Mouse (Mus musculus) stomach, embryonic 16.5 days (tissue): Measurements from ENCODE around the gene Spata16. TPM values are rescaled to one million over a fixed set of nuclear protein-coding genes. Genes with fewer than 3 reads are reported as not detected.

ENCODE experiments used
- ATAC-seq: fragments of 200-750 bp; cut with Nextera tagmentation; 2 replicates; pipeline ENCODE4 v1.8.0; 2017; ENCODE audit warnings: moderate number of reproducible peaks, moderate TSS enrichment; ENCODE audit not compliant: insufficient read depth, low FRiP score
- H3K27ac ChIP-seq: fragments of 300-500 bp; sonication (generic); 2 replicates; pipeline ENCODE4 v1.5.1; 2014; ENCODE audit warnings: low read length
- H3K27me3 ChIP-seq: fragments of 300-500 bp; sonication (generic); 2 replicates; pipeline ENCODE4 v1.6.1; 2014; ENCODE audit warnings: low read length, control low read depth, mixed read lengths; ENCODE audit not compliant: control insufficient read depth, insufficient read depth
- H3K36me3 ChIP-seq: fragments of 300-500 bp; sonication (generic); 2 replicates; pipeline ENCODE4 v1.6.1; 2014; ENCODE audit warnings: low read length; ENCODE audit not compliant: control insufficient read depth, insufficient read depth
- H3K4me1 ChIP-seq: fragments of 300-500 bp; sonication (generic); 2 replicates; pipeline ENCODE4 v1.6.1; 2014; ENCODE audit warnings: low read length, control low read depth, mixed read lengths; ENCODE audit not compliant: control insufficient read depth, insufficient read depth
- H3K4me2 ChIP-seq: fragments of 300-500 bp; sonication (generic); 2 replicates; pipeline ENCODE4 v1.6.1; 2014; ENCODE audit warnings: low read depth, low read length, mixed read lengths
- H3K4me3 ChIP-seq: fragments of 300-500 bp; sonication (generic); replicated peaks from 2 replicates; pipeline ENCODE4 v1.5.1; 2014; ENCODE audit warnings: mild to moderate bottlenecking, low read length
- H3K9ac ChIP-seq: fragments of 300-500 bp; sonication (generic); 2 replicates; pipeline ENCODE4 v1.6.1; 2014; ENCODE audit warnings: low read length
- H3K9me3 ChIP-seq: fragments of 300-500 bp; sonication (generic); replicated peaks from 2 replicates; pipeline ENCODE4 v1.6.1; 2016; ENCODE audit warnings: low read length, control low read depth; ENCODE audit not compliant: control insufficient read depth
- WGBS: fragments of 180-500 bp; shearing (Covaris S2); extraction: QIAGEN DNeasy Blood & Tissue Kit; methylation state at CpG from one replicate; pipeline ENCODE4 v1.1.7; 2014; 5-methylcytosine and 5-hydroxymethylcytosine counted together
- microRNA-seq: library from miRNA; unstranded; fragments of <30 nt; microRNA quantifications from one replicate; pipeline ENCODE4, GENCODE M21; 2016
- polyA plus RNA-seq: library from polyadenylated mRNA; unstranded; fragments of >200 nt; fragmentation: Nextera tagmentation; extraction: Ambion mirVana; gene quantifications from 2 replicates; pipeline ENCODE4 v1.2.1, GENCODE M21; 2015

Spata16 gene
- polyA plus RNA-seq, 1 experiment from 2014 or later, result not detected

GRCm38 (mm10) chr3:26981979-26982623 is 344.7 kb downstream of the Spata16 start:
- H3K27me3 ChIP-seq, result no peaks in the 10 kb centered on the region
- 77% methylated on average over 6 of the region's 6 CpGs for WGBS
- H3K4me1 ChIP-seq, result no peaks in the 10 kb centered on the region
- no peaks in the 10 kb centered on the region for H3K9me3 ChIP-seq
- H3K27ac ChIP-seq, result no peak overlapping the region
- no peak overlapping the region for H3K9ac ChIP-seq
- no peaks in the 10 kb centered on the region for H3K36me3 ChIP-seq
- ATAC-seq, result no peak
- no peak overlapping the region for H3K4me2 ChIP-seq
- no peak overlapping the region for H3K4me3 ChIP-seq

- H3K4me1 ChIP-seq, result no peaks in the 10 kb centered on the region
- no peaks in the 10 kb centered on the region for H3K9me3 ChIP-seq
- 83% methylated on average over 6 of the region's 6 CpGs for WGBS
- H3K36me3 ChIP-seq, result no peaks in the 10 kb centered on the region
- H3K4me3 ChIP-seq, result no peak overlapping the region
- H3K27ac ChIP-seq, result no peak overlapping the region
- H3K27me3 ChIP-seq, result no peaks in the 10 kb centered on the region
- H3K9ac ChIP-seq, result no peak overlapping the region
- H3K4me2 ChIP-seq, result no peak overlapping the region
- ATAC-seq, result no peak
Measured at GRCm38 (mm10) chr3:26983749-26984148, 346.3 kb downstream of the Spata16 start.

DNA sequence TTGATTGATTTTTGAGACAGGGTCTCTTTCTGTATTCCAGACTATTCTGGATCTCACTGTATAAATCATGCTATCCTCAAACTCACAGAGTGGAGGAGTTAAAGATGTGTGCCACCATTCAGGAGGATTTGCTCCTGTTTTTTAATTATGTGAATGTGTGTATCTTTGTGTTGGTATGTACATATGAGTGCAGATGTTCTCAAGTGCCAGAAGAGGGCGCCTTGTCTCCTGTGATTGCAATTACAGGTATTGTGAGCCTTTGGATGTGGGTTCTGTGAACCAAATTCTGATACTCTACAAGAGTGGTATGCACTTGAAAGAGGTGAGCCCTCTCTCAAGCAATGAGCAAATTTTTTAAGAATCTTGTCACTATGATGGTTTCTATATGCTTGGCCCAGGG is 369.4 kb downstream of the Spata16 start:
- 67% methylated on average over 1 of the region's 1 CpGs for WGBS
- Histone ChIP-seq H3K36me3 (no peaks in the 10 kb centered on the region), H3K4me2 (no peak overlapping the region), H3K27me3 (no peaks in the 10 kb centered on the region), H3K27ac (no peak overlapping the region), H3K4me1 (no peaks in the 10 kb centered on the region), H3K9me3 (no peaks in the 10 kb centered on the region), H3K9ac (no peak overlapping the region), H3K4me3 (no peak overlapping the region)
- no peak for ATAC-seq

GRCm38 (mm10) chr3:27027957-27028356 is 390.5 kb downstream of the Spata16 start:
- Histone ChIP-seq H3K4me2 (no peak overlapping the region), H3K27me3 (no peaks in the 10 kb centered on the region), H3K9me3 (no peaks in the 10 kb centered on the region), H3K36me3 (no peaks in the 10 kb centered on the region), H3K4me3 (no peak overlapping the region), H3K27ac (no peak overlapping the region), H3K4me1 (no peaks in the 10 kb centered on the region), H3K9ac (no peak overlapping the region)
- no peak for ATAC-seq
- 79% methylated on average over 3 of the region's 3 CpGs for WGBS

GRCm38 (mm10) chr3:27028526-27028925 is 391.1 kb downstream of the Spata16 start:
- ATAC-seq, result no peak
- Histone ChIP-seq H3K9ac (no peak overlapping the region), H3K4me1 (no peaks in the 10 kb centered on the region), H3K9me3 (no peaks in the 10 kb centered on the region), H3K36me3 (no peaks in the 10 kb centered on the region), H3K27me3 (no peaks in the 10 kb centered on the region), H3K4me3 (no peak overlapping the region), H3K4me2 (no peak overlapping the region), H3K27ac (no peak overlapping the region)

- H3K27me3 ChIP-seq, result no peaks in the 10 kb centered on the region
- H3K9ac ChIP-seq, result no peak overlapping the region
- ATAC-seq, result no peak
- no peaks in the 10 kb centered on the region for H3K9me3 ChIP-seq
- no peak overlapping the region for H3K4me3 ChIP-seq
- H3K36me3 ChIP-seq, result no peaks in the 10 kb centered on the region
- H3K27ac ChIP-seq, result no peak overlapping the region
- 76% methylated on average over 8 of the region's 8 CpGs for WGBS
- no peaks in the 10 kb centered on the region for H3K4me1 ChIP-seq
- H3K4me2 ChIP-seq, result no peak overlapping the region
Measured at GRCm38 (mm10) chr3:27030067-27030857, 392.8 kb downstream of the Spata16 start.

Small RNA genes within 50 kb of the gene (microRNA-seq; reads per million reads assigned to microRNA genes)
- gene Gm25773, result not detected
- gene Gm44464, result not detected
